Mouse (Mus musculus) ovary, adult 10 weeks (tissue): ENCODE data around the gene Sdhd. TPM values are rescaled to one million over a fixed set of nuclear protein-coding genes. Genes with fewer than 3 reads are reported as not detected.

Source experiments
- polyA plus RNA-seq: library from polyadenylated mRNA; stranded (reverse); fragments of 350-450 nt; fragmentation: Illumina TruSeq; extraction: RNeasy Lipid Tissue Mini Kit (QIAGEN cat#74804); gene quantifications from one replicate; pipeline ENCODE4 v1.2.3, GENCODE M21; 2014

The Sdhd gene
- 137 TPM for polyA plus RNA-seq

GRCm38 (mm10) chr9:50603189-50603997 lies at the start of gene Sdhd, which contains the start of gene Timm8b:
Sdhd (minus strand) TSS chr9:50603812.
Timm8b (plus strand) TSS chr9:50603910.

DNA sequence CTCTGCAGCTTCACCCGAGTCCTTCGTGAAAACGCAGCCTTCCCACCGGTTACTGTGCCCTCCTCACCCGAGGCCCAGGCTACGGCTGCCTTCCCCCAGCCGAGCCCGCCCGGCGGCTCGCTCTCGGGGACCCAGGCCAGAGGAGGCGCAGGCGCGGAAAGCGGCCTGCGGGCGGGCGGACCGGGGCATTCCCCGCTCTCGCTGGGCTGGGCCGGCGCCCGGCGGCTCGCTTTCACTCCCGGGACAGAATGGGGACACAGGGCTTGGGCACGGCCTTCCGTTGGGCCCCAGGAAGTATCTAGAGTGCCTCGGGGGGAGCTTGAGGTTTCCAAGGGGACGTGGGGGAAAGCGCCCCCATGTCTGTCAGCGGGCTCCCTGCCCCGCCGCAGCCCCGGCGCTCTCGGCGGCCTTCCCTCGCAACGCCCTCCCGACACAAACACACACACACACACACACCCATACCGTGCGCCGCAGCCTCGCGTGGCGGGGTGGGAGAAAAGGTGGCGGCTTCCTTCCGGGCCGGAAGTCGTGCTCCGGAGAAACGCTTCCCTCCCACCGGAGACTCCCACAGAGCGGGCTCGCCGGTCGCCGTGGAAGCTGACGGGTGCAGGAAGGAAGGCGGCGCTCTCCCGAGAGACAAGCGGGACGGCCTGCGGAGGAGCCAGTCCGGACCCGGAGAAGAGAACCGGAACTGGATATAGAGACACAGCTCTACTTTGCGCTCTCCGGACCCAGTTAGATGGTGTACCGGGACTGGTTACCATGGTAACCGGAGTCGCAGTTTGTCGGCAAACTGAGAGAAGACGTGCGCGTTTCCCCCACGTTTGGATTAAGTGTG lies 13.4 kb upstream of the Sdhd start, which contains the start of the genes Pih1d2 and Nkapd1:
Gene Pih1d2 (plus strand): TSS at position 556 of the 838 bp plus-strand sequence.
Gene Nkapd1 (minus strand): TSS at position 699 of the 838 bp plus-strand sequence.

GRCm38 (mm10) chr9:50561145-50561917 lies 42.3 kb downstream of the Sdhd start, which contains the start of gene Tex12:
Tex12 (minus strand) TSS chr9:50561325.

GRCm38 (mm10) chr9:50555094-50555446 lies 48.5 kb downstream of the Sdhd start, which contains the start of gene Bco2:
Bco2 (minus strand) TSS chr9:50555181.

DNA sequence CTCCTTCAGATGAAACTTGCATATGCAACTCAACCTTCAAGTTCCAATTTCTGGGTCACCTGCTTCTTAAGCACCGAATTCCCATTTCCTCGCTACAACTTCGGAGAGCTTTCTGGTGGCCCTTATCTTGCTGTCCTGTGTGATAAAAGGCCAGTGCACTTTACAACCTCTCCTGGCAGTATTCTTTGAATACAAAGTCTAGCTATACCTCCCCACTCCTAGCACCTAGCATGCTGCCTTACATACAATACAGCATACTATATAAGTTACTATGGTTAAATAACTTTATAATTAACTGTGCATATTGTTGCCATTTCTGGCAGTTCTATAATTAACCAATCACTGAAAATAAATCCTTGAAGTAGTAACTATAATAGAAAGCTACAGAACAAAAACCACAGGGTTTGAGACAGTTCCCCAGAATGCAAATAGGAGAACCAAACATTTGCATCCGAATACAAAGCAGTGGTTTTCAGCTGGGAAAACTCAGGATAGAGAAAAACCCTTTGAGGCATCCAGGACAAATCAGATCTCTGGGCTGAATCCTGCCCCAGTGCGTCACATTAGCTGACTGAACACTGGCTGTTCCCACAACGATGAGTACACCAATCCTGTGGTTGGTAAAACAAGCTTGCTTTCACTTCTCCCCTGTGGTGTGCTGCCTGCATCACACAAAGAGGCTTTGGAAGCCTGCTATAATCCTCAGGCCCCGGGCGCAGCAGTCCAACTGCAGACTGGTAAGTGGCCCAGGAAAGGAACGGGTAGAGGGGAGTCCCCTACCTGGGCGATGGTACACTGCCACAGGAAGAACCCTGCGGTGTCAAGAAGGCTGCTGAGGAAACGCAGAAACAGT lies 49.1 kb downstream of the Sdhd start, which contains the start of gene Il18:
Gene Il18 (plus strand): TSS at position 587 of the 853 bp plus-strand sequence.

Other genes with a start within 250 kb of the Sdhd start
- gene Plet1, start 109.3 kb downstream of the Sdhd start, polyA plus RNA-seq, result 147 TPM
- 124 TPM for gene Pts, start 75.1 kb downstream of the Sdhd start, polyA plus RNA-seq
- gene Il18, start 49.0 kb downstream of the Sdhd start, polyA plus RNA-seq, result 65.9 TPM
- gene Bco2, start 48.6 kb downstream of the Sdhd start, polyA plus RNA-seq, result 4.8 TPM
- 2.1 TPM for gene Tex12, start 42.5 kb downstream of the Sdhd start, polyA plus RNA-seq
- gene Timm8b, start 98 bp upstream of the Sdhd start, polyA plus RNA-seq, result 85.1 TPM
- gene Pih1d2, start 13.5 kb upstream of the Sdhd start, polyA plus RNA-seq, result 10.3 TPM
- gene Nkapd1, start 13.7 kb upstream of the Sdhd start, polyA plus RNA-seq, result 157 TPM
- gene Dlat, start 56.0 kb upstream of the Sdhd start, polyA plus RNA-seq, result 84.0 TPM
- gene Dixdc1, start 135.7 kb upstream of the Sdhd start, polyA plus RNA-seq, result 16.8 TPM
- 14.3 TPM for gene 2310030G06Rik, start 142.7 kb upstream of the Sdhd start, polyA plus RNA-seq
- 6.0 TPM for gene Cryab, start 147.5 kb upstream of the Sdhd start, polyA plus RNA-seq
- not detected for gene Hspb2, start 148.5 kb upstream of the Sdhd start, polyA plus RNA-seq
- 5.1 TPM for gene Fdxacb1, start 164.4 kb upstream of the Sdhd start, polyA plus RNA-seq
- 10.7 TPM for gene Alg9, start 171.2 kb upstream of the Sdhd start, polyA plus RNA-seq
- 61.9 TPM for gene 1110032A03Rik, start 171.7 kb upstream of the Sdhd start, polyA plus RNA-seq
- gene Ppp2r1b, start 241.5 kb upstream of the Sdhd start, polyA plus RNA-seq, result 32.0 TPM